Mouse (Mus musculus) neural tube, embryonic 14.5 days (tissue): ENCODE measurements at regions not wholly inside any gene's neighbourhood (a gene's known extent, or its start where the extent isn't known, plus 50 kb on each side); places are given as distances from the start of the nearest gene placed in this dataset.
A peak's percentile ranks its signal among the peaks of the same experiment; 100 is the strongest.

Experiments used
- ATAC-seq: fragments of 200-750 bp; cut with Nextera tagmentation; 2 replicates; pipeline ENCODE4 v1.8.0; 2017; ENCODE audit warnings: low read depth, mild to moderate bottlenecking, moderate TSS enrichment, moderate library complexity
- H3K27ac ChIP-seq: fragments of 300-500 bp; sonication (generic); 2 replicates; pipeline ENCODE4 v1.5.1; 2014; ENCODE audit warnings: low read depth, mild to moderate bottlenecking, control low read depth, low read length, moderate library complexity, mixed read lengths
- H3K27me3 ChIP-seq: fragments of 300-500 bp; sonication (generic); 2 replicates; pipeline ENCODE4 v1.6.1; 2014; ENCODE audit warnings: low read length; ENCODE audit not compliant: control insufficient read depth, insufficient read depth
- H3K36me3 ChIP-seq: fragments of 300-500 bp; sonication (generic); 2 replicates; pipeline ENCODE4 v1.6.1; 2014; ENCODE audit warnings: low read length, mixed read lengths; ENCODE audit not compliant: control insufficient read depth, insufficient read depth
- H3K4me1 ChIP-seq: fragments of 300-500 bp; sonication (generic); 2 replicates; pipeline ENCODE4 v1.6.1; 2014; ENCODE audit warnings: low read length; ENCODE audit not compliant: control insufficient read depth, insufficient read depth
- H3K4me2 ChIP-seq: fragments of 300-500 bp; sonication (generic); 2 replicates; pipeline ENCODE4 v1.6.1; 2014; ENCODE audit warnings: mild to moderate bottlenecking, low read depth, low read length, control low read depth
- H3K4me3 ChIP-seq: fragments of 300-500 bp; sonication (generic); 2 replicates; pipeline ENCODE4 v1.5.1; 2014; ENCODE audit warnings: low read depth, low read length, control low read depth, mixed read lengths
- H3K9ac ChIP-seq: fragments of 300-500 bp; sonication (generic); replicated peaks from 2 replicates; pipeline ENCODE4 v1.6.1; 2014; ENCODE audit warnings: low read depth, mild to moderate bottlenecking, control low read depth, low read length, mixed read lengths
- H3K9me3 ChIP-seq: fragments of 300-500 bp; sonication (generic); 2 replicates; pipeline ENCODE4 v1.6.1; 2016; ENCODE audit warnings: low read length; ENCODE audit not compliant: control insufficient read depth
- WGBS: fragments of 180-500 bp; shearing (Covaris S2); extraction: QIAGEN DNeasy Blood & Tissue Kit; methylation state at CpG from one replicate; pipeline ENCODE4 v1.1.7; 2014; 5-methylcytosine and 5-hydroxymethylcytosine counted together

GRCm38 (mm10) chr1:61437603-61438002 lies 201.0 kb upstream of the Pard3b start:
- H3K9ac ChIP-seq: no peak overlapping the region
- H3K4me3 ChIP-seq: no peak overlapping the region
- no peaks in the 10 kb centered on the region for H3K36me3 ChIP-seq
- H3K4me2 ChIP-seq: no peak overlapping the region
- no peak overlapping the region for H3K27ac ChIP-seq
- WGBS: 81% methylated on average over 3 of the region's 3 CpGs
- ATAC-seq: no peak
- H3K9me3 ChIP-seq: no peaks in the 10 kb centered on the region
- H3K4me1 ChIP-seq: no peaks in the 10 kb centered on the region
- H3K27me3 ChIP-seq: no peaks in the 10 kb centered on the region

- Histone ChIP-seq H3K36me3 (no peaks in the 10 kb centered on the region), H3K27me3 (no peaks in the 10 kb centered on the region), H3K4me1 (no peaks in the 10 kb centered on the region), H3K4me3 (no peak overlapping the region), H3K9ac (no peak overlapping the region), H3K9me3 (no peaks in the 10 kb centered on the region), H3K4me2 (no peak overlapping the region), H3K27ac (no peak overlapping the region)
- 54% methylated on average over 3 of the region's 3 CpGs for WGBS
- ATAC-seq: no peak
Observed at GRCm38 (mm10) chr1:61461435-61461834, 177.2 kb upstream of the Pard3b start.

- Histone ChIP-seq H3K4me3 (no peak overlapping the region), H3K27ac (peak overlapping the region; percentile 44; the same call in 1 of the 2 replicates)
- no peak for ATAC-seq
Observed at GRCm38 (mm10) chr1:61470617-61471214, 167.9 kb upstream of the Pard3b start.

GRCm38 (mm10) chr1:61471779-61472578 lies 166.6 kb upstream of the Pard3b start:
- ATAC-seq: peak; percentile 88
- WGBS: 40% methylated on average over 6 of the region's 6 CpGs
- Histone ChIP-seq H3K9ac (peak overlapping the region; percentile 41; the same call in 1 of the 2 replicates), H3K27me3 (no peaks in the 10 kb centered on the region), H3K4me3 (peak overlapping the region; percentile 11; the same call in 1 of the 2 replicates), H3K36me3 (no peaks in the 10 kb centered on the region), H3K27ac (peak overlapping the region; percentile 88), H3K4me1 (0 out of 2 replicates have a peak, but pooled peaks cover 8% of the 10 kb centered on the region), H3K4me2 (peak overlapping the region; percentile 44), H3K9me3 (no peaks in the 10 kb centered on the region)

More at GRCm38 (mm10) chr1:61470617-61471214, 167.9 kb upstream of the Pard3b start:
- Histone ChIP-seq H3K36me3 (no peaks in the 10 kb centered on the region), H3K9me3 (no peaks in the 10 kb centered on the region), H3K27me3 (no peaks in the 10 kb centered on the region), H3K9ac (no peak overlapping the region), H3K4me2 (no peak overlapping the region), H3K4me1 (0 out of 2 replicates have a peak, but pooled peaks cover 8% of the 10 kb centered on the region)
- 37% methylated on average over 5 of the region's 5 CpGs for WGBS

- ATAC-seq: peak; percentile 74
- 31% methylated on average over 13 of the region's 13 CpGs for WGBS
Observed at GRCm38 (mm10) chr1:61472579-61473242, 165.9 kb upstream of the Pard3b start.

GRCm38 (mm10) chr1:61485459-61485858 lies 153.2 kb upstream of the Pard3b start:
- WGBS: 93% methylated on average over 3 of the region's 3 CpGs
- Histone ChIP-seq H3K27me3 (no peaks in the 10 kb centered on the region), H3K27ac (no peak overlapping the region), H3K4me1 (no peaks in the 10 kb centered on the region), H3K4me2 (no peak overlapping the region), H3K4me3 (no peak overlapping the region), H3K9ac (no peak overlapping the region), H3K36me3 (no peaks in the 10 kb centered on the region), H3K9me3 (no peaks in the 10 kb centered on the region)
- ATAC-seq: no peak

More at GRCm38 (mm10) chr1:61472579-61473242, 165.9 kb upstream of the Pard3b start:
- peak overlapping the region; percentile 11 for H3K4me3 ChIP-seq
- peak overlapping the region; percentile 44 for H3K4me2 ChIP-seq
- H3K36me3 ChIP-seq: no peaks in the 10 kb centered on the region
- H3K27me3 ChIP-seq: no peaks in the 10 kb centered on the region
- peak overlapping the region; percentile 41; the same call in 1 of the 2 replicates for H3K9ac ChIP-seq
- H3K4me1 ChIP-seq: 0 out of 2 replicates have a peak, but pooled peaks cover 8% of the 10 kb centered on the region
- no peaks in the 10 kb centered on the region for H3K9me3 ChIP-seq
- H3K27ac ChIP-seq: peak overlapping the region; percentile 88

GRCm38 (mm10) chr1:61524886-61525285 lies 113.7 kb upstream of the Pard3b start:
- 84% methylated on average over 1 of the region's 1 CpGs for WGBS
- Histone ChIP-seq H3K9ac (no peak overlapping the region), H3K36me3 (no peaks in the 10 kb centered on the region), H3K4me2 (no peak overlapping the region), H3K4me3 (no peak overlapping the region), H3K27me3 (no peaks in the 10 kb centered on the region), H3K9me3 (no peaks in the 10 kb centered on the region), H3K4me1 (0 out of 2 replicates have a peak, but pooled peaks cover 5% of the 10 kb centered on the region), H3K27ac (no peak overlapping the region)
- ATAC-seq: no peak

GRCm38 (mm10) chr1:61525881-61526280 lies 112.7 kb upstream of the Pard3b start:
- no peak for ATAC-seq
- H3K4me1 ChIP-seq: peaks cover 12% of the 10 kb centered on the region; the same call in 1 of the 2 replicates
- 89% methylated on average over 8 of the region's 8 CpGs for WGBS

More at GRCm38 (mm10) chr1:61525881-61526280, 112.7 kb upstream of the Pard3b start:
- Histone ChIP-seq H3K9me3 (no peaks in the 10 kb centered on the region), H3K4me3 (no peak overlapping the region), H3K9ac (no peak overlapping the region), H3K4me2 (no peak overlapping the region), H3K36me3 (no peaks in the 10 kb centered on the region), H3K27me3 (no peaks in the 10 kb centered on the region), H3K27ac (no peak overlapping the region)
